Mouse (Mus musculus) E14TG2a.4 (cell line): ENCODE data around the gene Lat2.
A peak's percentile ranks its signal among the peaks of the same experiment; 100 is the strongest.

ENCODE experiments used
- H3K27me3 ChIP-seq: 2 replicates; pipeline ENCODE4 v1.6.1; 2014; ENCODE audit warnings: low read length, control low read depth; ENCODE audit not compliant: insufficient read depth
- H3K36me3 ChIP-seq: 2 replicates; pipeline ENCODE4 v1.6.1; 2014; ENCODE audit warnings: low read length, control low read depth; ENCODE audit not compliant: insufficient read depth
- H3K4me1 ChIP-seq: replicated peaks from 2 replicates; pipeline ENCODE4 v1.6.1; 2014; ENCODE audit warnings: low read depth, low read length, control low read depth
- H3K4me3 ChIP-seq: replicated peaks from 2 replicates; pipeline ENCODE4 v1.5.1; 2014; ENCODE audit warnings: mild to moderate bottlenecking, low read length
- H3K9me3 ChIP-seq: 2 replicates; pipeline ENCODE4 v1.6.1; 2014; ENCODE audit warnings: low read length, control low read depth
- CTCF ChIP-seq: conservative IDR thresholded peaks from 2 replicates; pipeline ENCODE4 v1.5.1; 2014; ENCODE audit warnings: low read length
- NANOG ChIP-seq: IDR thresholded peaks from 2 replicates; pipeline ENCODE4 v1.6.1; 2014; ENCODE audit warnings: borderline replicate concordance, low read length, mixed read lengths
- POU5F1 ChIP-seq: IDR thresholded peaks from 2 replicates; pipeline ENCODE4 v1.6.1; 2014; ENCODE audit warnings: low read length, borderline replicate concordance

The Lat2 gene

DNA sequence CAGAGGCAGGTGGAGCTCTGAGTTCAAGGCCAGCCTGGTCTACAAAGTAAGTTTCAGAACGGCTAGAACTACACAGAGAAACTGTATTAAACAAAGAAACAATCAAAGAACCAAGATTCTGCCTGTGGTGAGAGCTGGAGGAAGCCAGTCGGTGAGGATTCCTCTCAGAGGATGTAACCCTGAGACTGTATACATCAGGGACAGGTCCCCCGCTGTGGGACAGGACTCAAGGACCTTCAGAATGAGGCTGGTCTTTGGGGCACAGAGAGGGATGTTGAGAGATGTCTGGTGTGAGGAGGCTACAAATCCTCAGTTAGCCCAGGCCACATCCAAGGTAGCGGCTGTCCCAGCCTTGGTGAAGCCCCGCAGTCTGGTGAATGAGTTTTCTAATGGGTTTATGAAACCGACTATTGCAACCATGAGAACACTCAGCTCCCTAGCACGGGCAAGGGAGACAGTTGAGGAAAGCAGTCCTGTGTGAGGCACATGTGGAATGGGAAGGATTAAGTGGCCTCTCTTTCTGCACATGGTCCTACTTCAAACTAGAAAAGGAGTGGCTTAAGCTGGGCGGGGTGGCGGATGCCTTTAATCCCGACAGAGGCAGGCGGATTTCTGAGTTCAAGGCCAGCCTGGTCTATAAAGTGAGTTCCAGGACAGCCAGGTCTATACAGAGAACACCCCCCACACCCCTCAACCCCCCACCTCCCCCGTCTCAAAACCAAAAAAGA, 4.7 kb downstream of the Lat2 start:
- Histone ChIP-seq H3K27me3 (no peaks in the 10 kb centered on the region; the same call in 1 of the 2 replicates), H3K36me3 (peaks cover 7% of the 10 kb centered on the region), H3K9me3 (no peaks in the 10 kb centered on the region), H3K4me3 (no peak overlapping the region), H3K4me1 (peaks cover 41% of the 10 kb centered on the region)
- no peak for TF ChIP-seq CTCF
- no peak for TF ChIP-seq NANOG
- TF ChIP-seq POU5F1, result no peak

DNA sequence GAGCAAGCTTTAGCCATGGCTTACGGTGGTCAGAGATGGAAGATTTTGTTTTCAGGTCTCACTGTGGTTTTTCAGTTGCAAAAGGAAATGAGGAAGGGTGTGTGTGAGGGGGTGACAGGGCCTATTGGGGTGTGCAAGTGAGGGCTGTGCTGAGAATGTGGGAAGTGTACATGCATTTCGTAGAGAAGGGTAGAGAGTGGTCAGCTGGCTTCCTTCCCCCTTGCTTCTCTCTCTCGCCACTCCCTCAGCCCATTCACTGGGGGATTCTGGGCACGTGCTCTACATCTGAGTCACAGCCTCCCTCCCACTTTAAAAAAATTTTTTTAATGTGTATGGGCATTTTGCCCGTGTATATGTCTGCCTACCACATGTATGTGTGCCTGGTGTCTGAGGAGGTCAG, 7.7 kb downstream of the Lat2 start:
- H3K9me3 ChIP-seq, result no peaks in the 10 kb centered on the region
- TF ChIP-seq POU5F1 (no peak), CTCF (no peak), NANOG (no peak)
- H3K4me3 ChIP-seq, result no peak overlapping the region
- H3K4me1 ChIP-seq, result peaks cover 33% of the 10 kb centered on the region
- H3K36me3 ChIP-seq, result no peaks in the 10 kb centered on the region
- H3K27me3 ChIP-seq, result no peaks in the 10 kb centered on the region; the same call in 1 of the 2 replicates

DNA sequence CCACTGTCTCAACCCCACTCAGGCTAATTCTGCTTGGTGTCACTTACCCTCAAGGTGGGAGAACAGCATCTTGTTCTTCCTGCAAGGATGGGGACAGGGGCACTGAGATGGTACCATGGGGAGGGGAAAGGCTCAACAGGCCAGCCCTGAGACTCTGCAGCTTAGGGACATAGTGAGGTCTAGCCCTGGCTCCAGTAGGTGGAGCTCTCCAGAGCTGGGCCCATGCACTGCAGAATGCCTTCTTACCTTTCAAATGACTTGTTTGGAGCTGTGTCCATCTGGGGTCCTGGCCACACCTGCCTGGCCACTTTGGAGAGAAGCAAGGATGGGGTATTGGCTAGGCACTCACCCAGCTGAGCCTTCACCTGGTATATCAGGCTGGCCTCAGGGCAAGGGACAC, 8.5 kb downstream of the Lat2 start:
- Histone ChIP-seq H3K9me3 (no peaks in the 10 kb centered on the region), H3K36me3 (no peaks in the 10 kb centered on the region), H3K27me3 (no peaks in the 10 kb centered on the region; the same call in 1 of the 2 replicates), H3K4me3 (no peak overlapping the region), H3K4me1 (peaks cover 27% of the 10 kb centered on the region)
- 0 out of 2 replicates have a peak, but pooled peaks have one; percentile 6 for TF ChIP-seq CTCF
- TF ChIP-seq NANOG, result no peak

DNA sequence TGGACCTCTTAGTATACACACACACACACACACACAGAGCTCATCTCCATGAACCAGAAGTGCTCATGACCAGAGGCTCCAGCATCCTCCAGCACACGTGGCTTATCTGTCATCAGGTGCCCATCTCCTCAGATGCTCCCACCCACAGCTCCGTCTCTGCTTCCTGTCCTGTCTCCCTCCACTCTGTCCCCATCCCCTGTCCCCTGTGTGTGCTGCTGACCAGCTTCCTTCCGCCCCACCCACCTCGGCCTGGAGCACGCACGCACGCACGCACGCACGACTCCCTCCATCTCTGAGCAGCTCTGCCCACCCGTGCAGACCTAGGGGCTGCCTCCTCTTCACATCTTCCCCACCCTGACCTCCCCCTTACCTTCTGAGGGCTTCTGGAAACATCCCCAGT, 10.4 kb downstream of the Lat2 start:
- no peaks in the 10 kb centered on the region for H3K9me3 ChIP-seq
- no peaks in the 10 kb centered on the region; the same call in 1 of the 2 replicates for H3K27me3 ChIP-seq
- peaks cover 19% of the 10 kb centered on the region for H3K4me1 ChIP-seq
- peaks cover 6% of the 10 kb centered on the region for H3K36me3 ChIP-seq
- no peak overlapping the region for H3K4me3 ChIP-seq
- TF ChIP-seq CTCF (no peak), NANOG (no peak), POU5F1 (no peak)

DNA sequence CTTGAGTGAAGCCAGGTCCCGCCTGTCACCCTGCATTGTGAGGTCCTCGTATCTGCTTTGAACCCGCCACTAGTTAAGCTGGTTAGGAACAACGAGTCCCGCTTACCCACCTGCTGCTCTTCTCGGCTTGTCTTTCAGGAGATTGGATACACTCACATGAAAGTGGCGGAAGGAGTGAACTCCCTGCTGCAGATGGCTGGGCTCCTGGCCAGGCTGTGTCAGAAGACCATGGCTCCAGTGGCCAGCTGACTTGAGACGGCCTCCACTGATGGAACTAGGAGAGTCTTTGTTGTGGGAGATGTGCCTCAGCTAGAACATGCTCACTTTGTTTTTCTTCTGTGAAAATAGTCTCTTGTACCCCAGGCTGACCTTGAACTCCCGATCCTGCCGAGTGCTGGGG, 17.1 kb downstream of the Lat2 start:
- H3K27me3 ChIP-seq, result no peaks in the 10 kb centered on the region
- peaks cover 44% of the 10 kb centered on the region for H3K4me1 ChIP-seq
- TF ChIP-seq CTCF, result no peak
- no peak for TF ChIP-seq NANOG
- no peak for TF ChIP-seq POU5F1
- no peaks in the 10 kb centered on the region for H3K9me3 ChIP-seq
- H3K4me3 ChIP-seq, result 0 out of 2 replicates have a peak overlapping the region, but pooled peaks have one; percentile 17
- H3K36me3 ChIP-seq, result peaks cover 73% of the 10 kb centered on the region

DNA sequence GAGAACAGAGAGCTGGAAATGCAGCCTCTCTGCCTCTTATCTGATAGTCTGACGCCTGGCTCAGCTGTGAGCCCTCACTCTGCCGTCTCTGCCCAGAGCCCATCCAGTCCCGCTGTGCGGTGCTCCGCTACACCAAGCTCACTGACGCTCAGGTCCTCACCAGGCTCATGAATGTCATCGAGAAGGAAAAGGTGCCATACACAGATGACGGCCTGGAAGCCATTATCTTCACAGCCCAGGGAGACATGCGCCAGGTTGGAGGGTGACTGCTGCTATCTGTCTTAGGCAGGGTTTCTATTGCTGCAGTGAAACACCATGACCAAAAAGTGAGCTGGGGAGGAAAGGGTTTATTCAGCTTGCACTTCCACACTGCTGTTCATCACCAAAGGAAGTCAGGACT, 21.7 kb downstream of the Lat2 start:
- TF ChIP-seq NANOG (no peak), POU5F1 (no peak), CTCF (no peak)
- Histone ChIP-seq H3K9me3 (no peaks in the 10 kb centered on the region), H3K36me3 (peaks cover 94% of the 10 kb centered on the region), H3K4me3 (no peak overlapping the region), H3K27me3 (no peaks in the 10 kb centered on the region), H3K4me1 (peaks cover 69% of the 10 kb centered on the region)

DNA sequence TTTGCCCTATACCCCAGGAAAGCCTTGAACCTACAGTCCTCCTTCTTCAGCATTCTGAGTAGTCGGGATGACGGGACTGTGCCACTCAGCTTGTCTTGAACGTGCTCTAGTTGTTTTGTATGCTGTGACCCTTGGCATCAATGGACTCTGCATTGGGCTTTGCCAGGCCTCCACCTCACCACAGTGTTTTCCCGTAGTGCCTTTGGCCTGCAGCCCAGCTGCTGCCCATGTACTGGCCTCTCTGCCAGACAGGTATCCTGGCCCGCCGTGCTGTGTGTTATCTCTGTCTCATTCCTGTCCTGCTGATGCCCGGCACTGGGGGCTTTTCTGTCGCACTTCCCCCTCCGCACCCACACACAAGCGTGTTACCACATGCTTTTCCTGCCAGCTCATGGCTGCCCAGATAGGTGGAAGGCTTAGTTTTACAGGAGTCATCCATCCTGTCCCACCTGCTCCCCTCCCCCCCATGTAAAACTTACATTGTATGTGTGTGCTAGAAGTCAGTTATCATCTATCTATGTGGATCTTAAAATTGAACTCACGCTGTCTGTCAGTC, 22.7 kb downstream of the Lat2 start:
- TF ChIP-seq NANOG, result no peak
- no peak for TF ChIP-seq CTCF
- no peak for TF ChIP-seq POU5F1
- peaks cover 93% of the 10 kb centered on the region for H3K36me3 ChIP-seq
- H3K9me3 ChIP-seq, result no peaks in the 10 kb centered on the region
- H3K4me1 ChIP-seq, result peaks cover 59% of the 10 kb centered on the region
- H3K27me3 ChIP-seq, result no peaks in the 10 kb centered on the region
- no peak overlapping the region for H3K4me3 ChIP-seq

DNA sequence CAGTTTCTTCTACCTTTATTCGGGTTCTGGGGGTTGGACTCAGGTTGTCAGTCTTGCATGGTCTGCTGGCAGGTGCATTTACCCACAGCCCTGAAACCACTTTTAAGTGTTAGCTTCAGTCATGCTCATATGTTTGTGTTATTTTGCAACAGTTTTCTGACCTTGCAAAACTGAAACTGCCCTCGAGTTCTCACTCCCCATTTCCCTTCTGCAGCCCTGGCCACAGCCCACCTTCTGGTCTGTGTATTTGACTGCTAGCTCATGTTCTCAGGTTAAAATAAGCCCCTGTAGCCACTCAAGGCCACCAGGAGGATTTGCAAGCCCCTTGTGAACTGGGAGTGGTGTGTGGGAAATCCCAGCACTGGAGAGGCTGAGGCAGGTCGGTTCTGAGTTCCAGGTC, 24.9 kb downstream of the Lat2 start:
- no peaks in the 10 kb centered on the region for H3K27me3 ChIP-seq
- H3K4me3 ChIP-seq, result no peak overlapping the region
- no peaks in the 10 kb centered on the region for H3K9me3 ChIP-seq
- peaks cover 93% of the 10 kb centered on the region for H3K36me3 ChIP-seq
- H3K4me1 ChIP-seq, result peaks cover 52% of the 10 kb centered on the region
- TF ChIP-seq POU5F1 (no peak), CTCF (no peak), NANOG (no peak)

DNA sequence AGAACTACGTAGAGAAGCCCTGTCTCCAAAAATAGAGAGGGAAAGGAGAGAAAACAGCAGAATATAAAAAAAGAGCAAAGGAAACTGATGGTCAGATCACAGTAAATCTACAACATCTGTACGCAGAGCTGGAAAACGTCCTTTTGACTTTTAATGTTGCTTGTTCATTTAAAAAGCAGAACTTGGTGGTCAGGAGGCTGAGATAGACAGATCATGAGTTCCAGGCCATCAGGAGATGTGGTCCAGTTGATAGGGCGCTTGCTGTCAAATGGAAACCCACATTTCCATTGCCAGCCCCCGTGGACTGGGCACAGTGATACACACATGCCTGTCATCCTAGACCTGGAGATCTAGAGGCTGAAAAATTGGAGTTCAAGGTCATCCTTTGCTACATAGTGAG, 30.0 kb downstream of the Lat2 start:
- Histone ChIP-seq H3K4me1 (peaks cover 47% of the 10 kb centered on the region), H3K9me3 (no peaks in the 10 kb centered on the region), H3K4me3 (no peak overlapping the region), H3K27me3 (no peaks in the 10 kb centered on the region), H3K36me3 (peaks cover 56% of the 10 kb centered on the region)
- no peak for TF ChIP-seq NANOG
- TF ChIP-seq CTCF, result no peak
- no peak for TF ChIP-seq POU5F1
